Mouse (Mus musculus): ENCODE measurements at regions not wholly inside any gene's neighbourhood (a gene's known extent, or its start where the extent isn't known, plus 50 kb on each side); places are given as distances from the start of the nearest gene placed in this dataset.

- H3K4me3 ChIP-seq (ENCODE audit: insufficient read depth, low read depth, low read length) = no peak overlapping the region
- DNase-seq = no peak
- TF ChIP-seq POLR2A (IDR thresholded peaks at IDR 0.05; ENCODE audit: low read depth, low read length) = no peak
- TF ChIP-seq CTCF (conservative IDR thresholded peaks at IDR 0.05; ENCODE audit: insufficient read depth, insufficient read length, low read depth, low read length) = no peak
- H3K36me3 ChIP-seq (ENCODE audit: control insufficient read depth, insufficient read depth, low read length) = no peaks in the 10 kb centered on the region
- no peak overlapping the region for H3K27ac ChIP-seq (ENCODE audit: insufficient read depth, low read depth, low read length)
- WGBS = 85% methylated on average over 9 of the region's 9 CpGs
- no peaks in the 10 kb centered on the region for H3K4me1 ChIP-seq (ENCODE audit: control insufficient read depth, insufficient read depth, low read length)
- H3K27me3 ChIP-seq (replicated peaks; ENCODE audit: control insufficient read depth, insufficient read depth, low read length) = no peaks in the 10 kb centered on the region
These were observed 119.7 kb downstream of the Emx2 start for GRCm38 (mm10) chr19:59577886-59578285.

GRCm38 (mm10) chr19:59579676-59580075 lies 121.5 kb downstream of the Emx2 start:
- TF ChIP-seq CTCF (conservative IDR thresholded peaks at IDR 0.05; ENCODE audit: insufficient read depth, insufficient read length, low read depth, low read length) (no peak), POLR2A (IDR thresholded peaks at IDR 0.05; ENCODE audit: low read depth, low read length) (no peak)
- DNase-seq = no peak
- H3K4me1 ChIP-seq (ENCODE audit: control insufficient read depth, insufficient read depth, low read length) = no peaks in the 10 kb centered on the region
- 100% methylated on average over 1 of the region's 1 CpGs for WGBS
- no peak overlapping the region for H3K4me3 ChIP-seq (ENCODE audit: insufficient read depth, low read depth, low read length)
- no peak overlapping the region for H3K27ac ChIP-seq (ENCODE audit: insufficient read depth, low read depth, low read length)
- H3K27me3 ChIP-seq (replicated peaks; ENCODE audit: control insufficient read depth, insufficient read depth, low read length) = no peaks in the 10 kb centered on the region
- no peaks in the 10 kb centered on the region for H3K36me3 ChIP-seq (ENCODE audit: control insufficient read depth, insufficient read depth, low read length)

GRCm38 (mm10) chr19:59585835-59586234 lies 127.7 kb downstream of the Emx2 start:
- no peaks in the 10 kb centered on the region; the same call in 1 of the 2 replicates for H3K4me1 ChIP-seq (ENCODE audit: control insufficient read depth, insufficient read depth, low read length)
- no peaks in the 10 kb centered on the region for H3K36me3 ChIP-seq (ENCODE audit: control insufficient read depth, insufficient read depth, low read length)
- TF ChIP-seq CTCF (conservative IDR thresholded peaks at IDR 0.05; ENCODE audit: insufficient read depth, insufficient read length, low read depth, low read length) = no peak
- no peak for TF ChIP-seq POLR2A (IDR thresholded peaks at IDR 0.05; ENCODE audit: low read depth, low read length)
- WGBS = 65% methylated on average over 4 of the region's 4 CpGs
- H3K27ac ChIP-seq (ENCODE audit: insufficient read depth, low read depth, low read length) = no peak overlapping the region
- H3K4me3 ChIP-seq (ENCODE audit: insufficient read depth, low read depth, low read length) = no peak overlapping the region
- H3K27me3 ChIP-seq (replicated peaks; ENCODE audit: control insufficient read depth, insufficient read depth, low read length) = no peaks in the 10 kb centered on the region
- no peak for DNase-seq

GRCm38 (mm10) chr19:59587303-59587702 lies 129.1 kb downstream of the Emx2 start:
- H3K4me1 ChIP-seq (ENCODE audit: control insufficient read depth, insufficient read depth, low read length) = no peaks in the 10 kb centered on the region; the same call in 1 of the 2 replicates
- DNase-seq = no peak
- no peak overlapping the region for H3K27ac ChIP-seq (ENCODE audit: insufficient read depth, low read depth, low read length)
- 69% methylated on average over 12 of the region's 12 CpGs for WGBS
- no peak overlapping the region for H3K4me3 ChIP-seq (ENCODE audit: insufficient read depth, low read depth, low read length)
- H3K27me3 ChIP-seq (replicated peaks; ENCODE audit: control insufficient read depth, insufficient read depth, low read length) = no peaks in the 10 kb centered on the region
- H3K36me3 ChIP-seq (ENCODE audit: control insufficient read depth, insufficient read depth, low read length) = no peaks in the 10 kb centered on the region
- TF ChIP-seq CTCF (conservative IDR thresholded peaks at IDR 0.05; ENCODE audit: insufficient read depth, insufficient read length, low read depth, low read length) = no peak
- no peak for TF ChIP-seq POLR2A (IDR thresholded peaks at IDR 0.05; ENCODE audit: low read depth, low read length)

GRCm38 (mm10) chr19:59588068-59588522 lies 129.9 kb downstream of the Emx2 start:
- H3K4me3 ChIP-seq (ENCODE audit: insufficient read depth, low read depth, low read length) = peak overlapping the region; percentile 19
- DNase-seq = peak; percentile 88

GRCm38 (mm10) chr19:59590021-59590420 lies 131.8 kb downstream of the Emx2 start:
- no peak overlapping the region for H3K27ac ChIP-seq (ENCODE audit: insufficient read depth, low read depth, low read length)
- no peaks in the 10 kb centered on the region for H3K27me3 ChIP-seq (replicated peaks; ENCODE audit: control insufficient read depth, insufficient read depth, low read length)
- H3K36me3 ChIP-seq (ENCODE audit: control insufficient read depth, insufficient read depth, low read length) = no peaks in the 10 kb centered on the region
- DNase-seq = no peak
- no peaks in the 10 kb centered on the region; the same call in 1 of the 2 replicates for H3K4me1 ChIP-seq (ENCODE audit: control insufficient read depth, insufficient read depth, low read length)
- H3K4me3 ChIP-seq (ENCODE audit: insufficient read depth, low read depth, low read length) = no peak overlapping the region
- no peak for TF ChIP-seq CTCF (conservative IDR thresholded peaks at IDR 0.05; ENCODE audit: insufficient read depth, insufficient read length, low read depth, low read length)
- no peak for TF ChIP-seq POLR2A (IDR thresholded peaks at IDR 0.05; ENCODE audit: low read depth, low read length)
- 95% methylated on average over 3 of the region's 3 CpGs for WGBS

More at GRCm38 (mm10) chr19:59588068-59588522, 129.9 kb downstream of the Emx2 start:
- TF ChIP-seq CTCF (conservative IDR thresholded peaks at IDR 0.05; ENCODE audit: insufficient read depth, insufficient read length, low read depth, low read length) (no peak), POLR2A (IDR thresholded peaks at IDR 0.05; ENCODE audit: low read depth, low read length) (no peak)
- peak overlapping the region; percentile 46 for H3K27ac ChIP-seq (ENCODE audit: insufficient read depth, low read depth, low read length)
- no peaks in the 10 kb centered on the region for H3K36me3 ChIP-seq (ENCODE audit: control insufficient read depth, insufficient read depth, low read length)
- no peaks in the 10 kb centered on the region for H3K27me3 ChIP-seq (replicated peaks; ENCODE audit: control insufficient read depth, insufficient read depth, low read length)
- WGBS = 5% methylated on average over 17 of the region's 17 CpGs
- H3K4me1 ChIP-seq (ENCODE audit: control insufficient read depth, insufficient read depth, low read length) = no peaks in the 10 kb centered on the region; the same call in 1 of the 2 replicates

- WGBS = 47% methylated on average over 3 of the region's 3 CpGs
- H3K27ac ChIP-seq (ENCODE audit: insufficient read depth, low read depth, low read length) = no peak overlapping the region
- no peaks in the 10 kb centered on the region for H3K27me3 ChIP-seq (replicated peaks; ENCODE audit: control insufficient read depth, insufficient read depth, low read length)
- H3K4me1 ChIP-seq (ENCODE audit: control insufficient read depth, insufficient read depth, low read length) = no peaks in the 10 kb centered on the region; the same call in 1 of the 2 replicates
- TF ChIP-seq CTCF (conservative IDR thresholded peaks at IDR 0.05; ENCODE audit: insufficient read depth, insufficient read length, low read depth, low read length) = no peak
- H3K36me3 ChIP-seq (ENCODE audit: control insufficient read depth, insufficient read depth, low read length) = no peaks in the 10 kb centered on the region
- DNase-seq = no peak
- no peak overlapping the region for H3K4me3 ChIP-seq (ENCODE audit: insufficient read depth, low read depth, low read length)
These were observed 133.9 kb downstream of the Emx2 start for GRCm38 (mm10) chr19:59592060-59592459.

All from kidney, adult 2 months (tissue).